In the genomic region with DNA sequence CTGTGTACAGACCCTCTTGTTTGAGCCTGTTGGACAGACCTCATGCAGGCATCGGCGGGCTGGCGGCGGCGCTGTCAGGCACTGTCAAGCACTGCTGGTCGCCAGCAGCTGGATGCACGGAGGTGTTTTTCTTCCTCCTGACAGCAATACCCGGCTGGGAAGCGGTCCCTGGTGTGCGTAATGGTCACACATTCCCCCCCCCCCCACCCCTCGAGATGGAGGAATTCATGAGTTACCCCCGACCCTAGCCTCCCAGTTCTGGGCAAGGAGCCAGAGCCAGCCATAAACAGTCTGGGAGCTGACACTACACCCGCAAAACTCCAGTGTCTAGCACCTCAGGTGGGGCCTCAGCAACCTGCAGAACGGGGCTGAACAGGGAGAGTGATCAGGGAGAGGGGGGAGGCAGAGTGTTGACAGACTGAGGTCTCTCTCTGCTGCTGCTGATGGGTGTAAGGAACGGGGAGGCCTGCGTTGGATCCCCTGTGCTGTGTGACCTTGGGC, we compare ENCODE assay signal across 9 mouse cellular contexts. TPM values are rescaled to one million over a fixed set of nuclear protein-coding genes. Genes with fewer than 3 reads are reported as not detected.
DNase-seq lines count a peak whose midpoint lies in the region; ATAC-seq and TF ChIP-seq lines count a peak whose summit lies in the region.
"Had no signal": no experiment of that assay in that cellular context is flagged by ENCODE, and none has a peak within 500 bp of the region (broad histone marks: within the 10 kb centered on the region; RNA-seq: fewer than 3 reads in every experiment).

No protein-coding gene starts in this region.

- peak overlapping the region; percentile 60 for H3K27ac ChIP-seq in heart, embryonic 10.5 days
- no peak overlapping the region for H3K27ac ChIP-seq in heart, adult 2 months
- H3K27ac ChIP-seq in lung, embryonic 15.5 days = no peak overlapping the region
- no peak overlapping the region for H3K27ac ChIP-seq in hindbrain, postnatal 0 days
- no peak overlapping the region for H3K27ac ChIP-seq in neural tube, embryonic 14.5 days (ENCODE audit: low read depth, low read length)

- peak; percentile 86 for DNase-seq in heart, embryonic 10.5 days (ENCODE audit: low spot score)
- no peak for DNase-seq in heart, adult 2 months
- no peak for DNase-seq in lung, adult 2 months
- peak; percentile 55 for DNase-seq in hindbrain, postnatal 0 days (ENCODE audit: low spot score)
- no peak for DNase-seq in thymus, postnatal 36 days
- DNase-seq in natural killer cell, adult 2 months (ENCODE audit: low spot score in 2 of 2) = no peak
- DNase-seq: cerebellum, adult 18-20 months had no signal

- H3K9me3 ChIP-seq in heart, embryonic 10.5 days = no peaks in the 10 kb centered on the region
- no peaks in the 10 kb centered on the region for H3K9me3 ChIP-seq in lung, embryonic 15.5 days
- no peaks in the 10 kb centered on the region for H3K9me3 ChIP-seq in hindbrain, postnatal 0 days (ENCODE audit: low read length)
- no peaks in the 10 kb centered on the region for H3K9me3 ChIP-seq in neural tube, embryonic 14.5 days (ENCODE audit: control insufficient read depth, low read length)

- H3K27me3 ChIP-seq in heart, embryonic 10.5 days (ENCODE audit: insufficient read depth, poor library complexity, severe bottlenecking) = no peaks in the 10 kb centered on the region
- H3K27me3 ChIP-seq in heart, adult 2 months (ENCODE audit: control insufficient read depth, insufficient read depth, low read length) = no peaks in the 10 kb centered on the region
- no peaks in the 10 kb centered on the region for H3K27me3 ChIP-seq in lung, embryonic 15.5 days
- H3K27me3 ChIP-seq in hindbrain, postnatal 0 days (ENCODE audit: insufficient read depth, low read length) = no peaks in the 10 kb centered on the region
- H3K27me3 ChIP-seq in neural tube, embryonic 14.5 days (ENCODE audit: control insufficient read depth, insufficient read depth, low read length) = no peaks in the 10 kb centered on the region

- TF ChIP-seq CTCF in heart, adult 2 months (IDR thresholded peaks at IDR 0.05) = no peak
- TF ChIP-seq CTCF in lung, adult 2 months (IDR thresholded peaks at IDR 0.05; ENCODE audit: insufficient read depth, low read length) = no peak
- no peak for TF ChIP-seq CTCF in hindbrain, postnatal 0 days (IDR thresholded peaks at IDR 0.05; ENCODE audit: low read depth)

- no peak overlapping the region for H3K9ac ChIP-seq in heart, adult 2 months (ENCODE audit: low read depth, low read length)
- H3K9ac ChIP-seq in lung, embryonic 15.5 days = no peak overlapping the region
- peak overlapping the region; percentile 24; the same call in 1 of the 2 replicates for H3K9ac ChIP-seq in hindbrain, postnatal 0 days (replicated peaks; ENCODE audit: low read length)
- no peak overlapping the region for H3K9ac ChIP-seq in neural tube, embryonic 14.5 days (replicated peaks; ENCODE audit: low read depth, low read length)

- H3K36me3 ChIP-seq in heart, embryonic 10.5 days = no peaks in the 10 kb centered on the region
- H3K36me3 ChIP-seq in heart, adult 2 months (ENCODE audit: control insufficient read depth, insufficient read depth, low read length) = no peaks in the 10 kb centered on the region
- H3K36me3 ChIP-seq in lung, embryonic 15.5 days = no peaks in the 10 kb centered on the region
- no peaks in the 10 kb centered on the region for H3K36me3 ChIP-seq in hindbrain, postnatal 0 days (ENCODE audit: insufficient read depth, low read length)
- H3K36me3 ChIP-seq in neural tube, embryonic 14.5 days (ENCODE audit: control insufficient read depth, insufficient read depth, low read length) = no peaks in the 10 kb centered on the region

- peaks cover 5% of the 10 kb centered on the region; the same call in 1 of the 2 replicates for H3K79me2 ChIP-seq in heart, adult 2 months (replicated peaks; ENCODE audit: control insufficient read depth, insufficient read depth, low read length)

- WGBS in heart, embryonic 10.5 days = 19% methylated on average over 16 of the region's 16 CpGs
- 64% methylated on average over 16 of the region's 16 CpGs for WGBS in heart, adult 2 months
- 20% methylated on average over 13 of the region's 16 CpGs for WGBS in lung, embryonic 15.5 days
- WGBS in lung, adult 2 months = 37% methylated on average over 16 of the region's 16 CpGs
- WGBS in hindbrain, postnatal 0 days = 16% methylated on average over 16 of the region's 16 CpGs
- WGBS in neural tube, embryonic 14.5 days = 10% methylated on average over 16 of the region's 16 CpGs

- peaks cover 65% of the 10 kb centered on the region for H3K4me1 ChIP-seq in heart, embryonic 10.5 days
- peaks cover 23% of the 10 kb centered on the region for H3K4me1 ChIP-seq in heart, adult 2 months (ENCODE audit: control insufficient read depth, insufficient read depth, low read length)
- peaks cover 47% of the 10 kb centered on the region for H3K4me1 ChIP-seq in lung, embryonic 15.5 days
- no peaks in the 10 kb centered on the region for H3K4me1 ChIP-seq in lung, adult 2 months (ENCODE audit: control insufficient read depth, insufficient read depth, low read length)
- H3K4me1 ChIP-seq in hindbrain, postnatal 0 days (ENCODE audit: insufficient read depth, low read length) = peaks cover 22% of the 10 kb centered on the region
- peaks cover 41% of the 10 kb centered on the region for H3K4me1 ChIP-seq in neural tube, embryonic 14.5 days (ENCODE audit: control insufficient read depth, insufficient read depth, low read length)

- intact Hi-C loops in heart, adult 2 months (cut with DNase I) = loop anchor here (5.0 kb wide), 1 partner anchor 33 kb away; no protein-coding TSS in a partner anchor

- peak overlapping the region; percentile 13; the same call in 1 of the 2 replicates for H3K4me3 ChIP-seq in heart, embryonic 10.5 days
- no peak overlapping the region for H3K4me3 ChIP-seq in heart, adult 2 months
- no peak overlapping the region for H3K4me3 ChIP-seq in lung, embryonic 15.5 days
- no peak overlapping the region for H3K4me3 ChIP-seq in lung, adult 2 months (replicated peaks; ENCODE audit: extremely low read depth, low read depth, low read length)
- no peak overlapping the region for H3K4me3 ChIP-seq in hindbrain, postnatal 0 days (ENCODE audit: low read length)
- H3K4me3 ChIP-seq in neural tube, embryonic 14.5 days (ENCODE audit: low read depth, low read length) = no peak overlapping the region

- TF ChIP-seq POLR2A in heart, adult 2 months (IDR thresholded peaks at IDR 0.05; ENCODE audit: insufficient read depth, low read depth, low read length) = no peak
- TF ChIP-seq POLR2A in lung, adult 2 months (IDR thresholded peaks at IDR 0.05; ENCODE audit: borderline replicate concordance, extremely low read depth, low read depth, low read length) = no peak

- H3K4me2 ChIP-seq in lung, embryonic 15.5 days = peak overlapping the region; percentile 17
- H3K4me2 ChIP-seq in hindbrain, postnatal 0 days (ENCODE audit: low read depth, low read length) = peak overlapping the region; percentile 34
- H3K4me2 ChIP-seq in neural tube, embryonic 14.5 days (ENCODE audit: low read depth, low read length) = no peak overlapping the region

- peak; percentile 55 for ATAC-seq in lung, embryonic 15.5 days (ENCODE audit: borderline replicate concordance, extremely low read depth, low FRiP score, low TSS enrichment)
- peak; percentile 31; the same call in 1 of the 2 replicates for ATAC-seq in hindbrain, postnatal 0 days
- peak; percentile 59 for ATAC-seq in neural tube, embryonic 14.5 days (ENCODE audit: low read depth)

- TF ChIP-seq EP300 in heart, adult 2 months (IDR thresholded peaks at IDR 0.05; ENCODE audit: insufficient read depth, low read depth, low read length) = no peak

RNA-seq across cellular contexts. Expression of gene Mn1, which starts 17.2 kb away (rescaled TPM):
- 6.4 and 7.7 TPM in 2 replicates for polyA plus RNA-seq in heart, embryonic 10.5 days (2016; fragmentation: Nextera tagmentation; extraction: Ambion mirVana)
- total RNA-seq in heart, adult 2 months (2021) = 10 to 100 TPM; 18.7 to 23.9 TPM
- 4.8 and 5.5 TPM in 2 replicates for polyA plus RNA-seq in heart, adult 2 months (2012; rRNA removed)
- polyA plus RNA-seq in lung, embryonic 15.5 days (2015; fragmentation: Nextera tagmentation; extraction: Ambion mirVana) = 7.8 and 9.0 TPM in 2 replicates
- polyA plus RNA-seq in lung, adult 2 months (2012; rRNA removed) = 4.0 and 6.2 TPM in 2 replicates
- total RNA-seq in hindbrain, postnatal 0 days (2014; rRNA removed) = 71.5 and 87.2 TPM in 2 replicates
- polyA plus RNA-seq in hindbrain, postnatal 0 days (2015; fragmentation: Nextera tagmentation; extraction: Ambion mirVana) = 27.0 and 32.9 TPM in 2 replicates
- 18.6 and 19.2 TPM in 2 replicates for polyA plus RNA-seq in neural tube, embryonic 14.5 days (2014; fragmentation: Nextera tagmentation; extraction: Ambion mirVana)

Comparison
In these comparisons a context has a peak if more than half of its experiments do, and no peak if none do; other contexts are left out.
1. DNase-seq: peak in heart, embryonic 10.5 days (single experiment) and hindbrain, postnatal 0 days (single experiment); none in heart, adult 2 months (0 of 2), lung, adult 2 months (single experiment), thymus, postnatal 36 days (0 of 2) and natural killer cell, adult 2 months (0 of 2).
2. Peak in every context shown above with its lines, with median percentiles within 50 percentile points of each other: ATAC-seq.